Mouse (Mus musculus) mouse embryonic stem cell (cell line): ENCODE results near the gene Khsrp.

ENCODE experiments used
- in situ Hi-C, 2 experiments: fragments of 300-500 bp; cut with MboI; formaldehyde crosslinking; loops; 1 replicate in 1 of 2; 3 replicates in 1 of 2; pipeline ENCODE4 v1.14.3; 2019 to 2020; ENCODE audit warnings: low sequenced_read_pairs in 2 of 2, low pct_unique_long_range_greater_than_20kb in 1 of 2, mixed read lengths in 1 of 2; ENCODE audit not compliant: unreplicated experiment in 1 of 2

Khsrp gene

DNA sequence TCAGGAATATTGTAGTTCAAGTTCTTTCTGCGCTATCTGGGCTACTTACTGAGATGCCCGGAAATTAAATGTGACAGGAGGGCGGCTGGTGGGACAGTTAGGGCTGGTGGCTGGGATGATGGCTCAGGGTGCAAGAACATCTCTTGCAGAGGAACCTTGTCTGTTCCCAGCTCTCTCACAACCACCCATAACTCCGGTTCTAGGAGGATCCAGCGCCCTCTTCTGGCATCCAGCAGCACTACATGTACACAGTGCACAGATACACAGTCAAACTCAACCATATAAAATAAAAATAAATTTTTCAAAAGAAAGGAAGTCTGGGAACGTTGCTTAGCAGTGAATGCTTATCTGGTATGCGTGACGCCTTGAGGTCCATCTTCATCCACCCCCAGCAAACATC lies 7.7 kb upstream of the Khsrp start:
- in situ Hi-C loops, result no loop called here

DNA sequence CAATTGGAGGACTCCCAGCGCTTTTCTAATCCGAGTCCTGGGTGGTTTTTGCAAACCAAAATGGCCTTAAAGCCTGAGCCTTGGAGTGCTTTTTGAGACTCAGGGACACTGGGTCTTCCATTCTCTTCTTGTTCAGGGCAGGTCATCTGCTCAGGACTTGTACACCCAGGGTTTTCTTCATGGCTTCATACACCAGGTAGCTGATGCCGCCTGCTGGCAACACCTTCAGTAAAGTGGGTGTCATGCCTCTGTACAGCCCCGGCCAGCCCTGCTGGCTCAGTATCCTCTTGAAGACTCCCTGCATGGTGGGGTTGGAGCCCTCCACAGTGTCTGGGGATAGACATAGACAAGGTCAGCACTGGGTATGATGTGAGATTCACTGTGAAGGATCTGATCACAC lies 1.5 kb upstream of the Khsrp start:
- in situ Hi-C loops, result no loop called here

DNA sequence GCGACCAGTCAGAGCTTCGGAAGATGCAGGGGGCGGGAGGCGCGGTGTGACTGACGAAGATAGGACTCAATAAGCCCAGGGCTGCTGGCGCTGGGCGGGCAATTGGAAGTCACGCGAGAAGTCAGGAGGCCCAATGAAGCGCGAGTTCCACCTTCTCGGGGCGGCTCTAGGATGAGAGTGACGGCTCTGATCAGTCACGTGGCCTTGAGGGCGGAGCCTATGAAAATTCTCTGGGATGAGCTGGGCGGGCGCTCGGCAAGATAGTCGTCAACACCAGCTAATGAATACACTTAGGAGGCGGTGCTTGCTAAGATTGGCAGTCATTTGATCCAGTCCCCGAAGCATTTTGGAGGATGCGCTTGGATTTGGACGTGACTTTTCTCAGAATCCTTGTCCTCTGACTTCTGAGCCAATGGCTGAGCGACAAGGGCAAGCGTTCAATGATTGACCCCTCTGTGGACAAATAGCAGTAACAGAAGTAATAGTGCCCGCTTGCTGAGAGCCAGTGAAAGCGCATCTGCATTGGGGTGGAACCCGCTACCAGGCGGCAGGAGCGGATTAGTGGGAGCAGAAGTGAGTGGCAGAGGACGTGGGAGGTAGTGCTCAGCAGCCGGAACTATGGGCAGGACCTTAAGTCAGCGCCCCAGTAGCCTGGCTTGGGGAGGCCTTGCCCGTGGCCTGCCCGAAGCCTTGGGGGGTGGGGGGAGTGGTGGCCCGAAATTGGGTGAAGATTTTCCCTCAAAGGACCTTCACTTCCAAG lies 519 bp upstream of the Khsrp start:
- in situ Hi-C loops, result no loop called here

DNA sequence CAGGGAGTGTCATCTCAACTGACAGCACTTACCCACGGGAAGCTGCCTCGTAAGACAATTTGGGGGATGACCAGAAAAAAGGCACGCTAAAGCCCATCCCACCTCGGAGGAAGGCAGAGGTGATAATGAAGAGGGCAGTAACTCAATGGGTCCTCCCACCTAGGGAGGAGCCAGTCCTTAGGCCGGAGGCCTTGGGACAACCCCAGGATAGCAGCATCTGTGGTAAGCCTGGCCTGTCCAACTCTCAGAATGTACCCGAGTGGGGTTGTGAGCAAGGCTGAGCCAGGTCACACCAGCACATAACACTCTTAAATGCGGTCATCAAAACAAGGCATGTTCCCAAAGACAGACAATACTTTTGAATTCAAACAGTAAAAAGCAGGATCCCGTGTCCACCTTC lies 1.6 kb downstream of the Khsrp start:
- in situ Hi-C loops, result no loop called here

DNA sequence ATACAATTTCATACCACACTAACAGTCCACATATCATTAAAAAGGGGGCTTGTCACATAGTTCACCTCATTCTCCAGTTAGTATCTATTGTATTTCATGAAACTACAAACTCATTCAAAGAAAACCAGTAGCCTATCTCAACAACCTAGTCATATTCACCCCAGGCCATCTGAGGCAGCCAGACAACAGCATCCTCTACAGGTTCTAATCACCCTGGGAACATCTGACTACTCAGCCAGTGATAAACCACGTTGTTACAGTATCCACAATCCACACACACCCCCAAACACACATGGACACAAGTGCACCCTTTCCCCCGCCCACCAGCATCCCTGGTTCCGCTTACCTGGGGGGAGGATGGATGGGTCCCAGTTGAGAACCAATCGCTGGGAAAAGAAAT lies 3.9 kb downstream of the Khsrp start:
- in situ Hi-C loops, result no loop called here

DNA sequence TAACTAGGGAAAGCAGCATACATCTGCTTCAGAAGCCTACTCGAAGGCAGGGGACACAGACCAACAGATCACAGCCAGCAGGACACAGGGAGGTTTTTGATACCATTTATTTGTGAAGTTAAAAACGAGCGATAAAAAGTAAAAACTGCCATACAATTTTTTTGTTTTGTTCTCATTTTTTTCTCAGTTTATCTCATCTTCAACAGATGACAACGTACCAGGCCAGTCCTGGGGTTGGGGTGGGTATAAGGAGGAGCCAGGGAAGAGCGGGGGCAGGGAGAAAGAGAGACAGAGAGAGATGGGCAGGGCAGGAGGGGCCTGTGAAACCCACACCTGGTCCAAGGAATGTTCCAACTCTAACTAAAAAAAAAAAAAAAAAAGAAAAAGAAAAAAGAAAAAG lies 10.4 kb downstream of the Khsrp start:
- in situ Hi-C loops, result no loop called here

DNA sequence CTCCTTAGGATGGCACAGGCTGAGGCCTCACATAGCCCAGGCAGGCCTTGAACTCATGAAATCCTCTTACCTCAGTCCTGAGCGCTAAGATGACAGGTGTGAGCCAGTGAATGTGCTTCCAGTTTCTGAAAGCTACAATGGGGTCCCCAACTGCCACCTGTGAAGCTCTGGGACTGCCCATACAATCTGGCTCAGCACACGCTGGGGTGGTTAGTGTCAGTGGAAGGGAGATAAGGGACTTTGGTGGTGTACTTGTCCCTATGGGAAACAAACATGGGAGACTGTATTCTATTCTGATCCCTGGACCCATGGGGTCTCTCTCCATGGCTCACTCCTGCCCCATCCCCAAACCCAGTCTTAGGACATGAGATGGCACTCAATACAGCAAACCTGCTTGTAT lies 11.6 kb downstream of the Khsrp start:
- in situ Hi-C loops, result no loop called here

DNA sequence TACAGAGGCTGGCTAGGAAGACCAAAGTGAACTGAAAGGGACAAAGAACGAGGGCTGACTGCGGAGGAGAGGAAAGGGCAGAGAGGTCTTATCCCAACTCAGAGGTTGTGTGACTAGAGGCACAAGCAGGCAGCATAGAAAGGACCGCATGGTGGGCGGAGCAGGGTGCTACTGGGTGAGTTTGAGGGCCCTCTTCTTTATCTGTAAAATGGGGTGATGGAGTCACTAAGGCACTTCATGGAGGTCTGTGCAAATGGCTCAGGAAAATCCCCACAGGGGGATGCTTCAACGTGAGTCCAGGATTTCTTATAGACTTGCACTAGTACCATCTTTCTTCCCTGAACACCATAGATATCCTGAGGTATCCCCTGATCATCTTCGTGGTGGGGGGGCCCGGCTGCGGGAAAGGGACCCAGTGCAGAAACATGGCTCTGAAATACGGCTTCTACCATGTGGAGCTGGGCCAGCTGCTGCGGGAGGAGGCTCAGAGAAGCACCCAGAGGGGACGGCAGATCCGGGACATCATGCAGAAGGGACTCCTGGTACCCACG lies 19.0 kb downstream of the Khsrp start:
- in situ Hi-C loops, result no loop called here

DNA sequence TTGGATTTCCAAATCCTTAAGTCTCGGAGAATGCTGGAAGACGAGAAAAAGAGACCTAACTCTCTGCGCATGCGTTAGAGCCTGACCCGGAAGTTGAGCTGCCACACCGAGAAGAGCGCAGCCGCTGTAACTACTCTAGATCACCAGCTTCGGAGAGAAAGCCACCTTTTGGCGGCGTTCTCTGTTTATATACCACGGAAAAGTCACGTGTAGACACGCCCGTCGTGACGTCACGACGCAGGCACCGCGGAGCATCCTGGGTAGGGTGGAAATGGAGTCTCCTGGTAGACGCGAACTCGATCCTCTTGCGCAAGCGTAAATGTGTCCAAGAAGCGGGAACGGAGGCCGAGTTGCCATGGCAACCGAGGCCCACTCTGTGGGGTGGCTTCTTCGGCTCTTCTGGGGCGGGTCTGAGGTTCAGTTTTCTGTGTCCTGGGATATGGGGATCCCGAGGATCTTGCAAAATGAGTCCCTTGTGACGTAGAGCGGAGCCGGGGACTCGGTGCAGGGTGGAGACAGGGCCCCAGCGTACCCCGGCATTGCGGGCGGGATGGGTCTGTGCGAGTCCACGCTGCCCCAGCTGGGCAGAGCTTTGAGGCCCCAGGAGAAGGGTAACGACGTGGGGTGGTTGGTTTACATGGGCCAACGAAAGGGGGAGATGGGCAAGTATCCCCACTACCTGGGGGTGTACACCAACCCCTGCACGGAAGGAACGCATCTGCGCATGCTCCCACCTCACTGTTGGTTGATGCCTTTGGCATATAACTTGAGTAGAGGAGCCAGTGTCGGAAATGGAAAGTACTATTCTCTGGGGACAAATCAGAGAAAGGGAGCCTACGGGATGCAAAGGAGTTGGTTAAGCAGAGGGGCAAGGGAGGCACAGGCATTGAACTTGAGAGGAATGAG lies 19.8 kb downstream of the Khsrp start, which contains the start of the genes Gtf2f1 and Gm17949:
Gtf2f1 (minus strand) TSS at position 53 of the 906 bp plus-strand sequence.
Gm17949 (plus strand) TSS at position 234 of the 906 bp plus-strand sequence.
- in situ Hi-C loops, result no loop called here

DNA sequence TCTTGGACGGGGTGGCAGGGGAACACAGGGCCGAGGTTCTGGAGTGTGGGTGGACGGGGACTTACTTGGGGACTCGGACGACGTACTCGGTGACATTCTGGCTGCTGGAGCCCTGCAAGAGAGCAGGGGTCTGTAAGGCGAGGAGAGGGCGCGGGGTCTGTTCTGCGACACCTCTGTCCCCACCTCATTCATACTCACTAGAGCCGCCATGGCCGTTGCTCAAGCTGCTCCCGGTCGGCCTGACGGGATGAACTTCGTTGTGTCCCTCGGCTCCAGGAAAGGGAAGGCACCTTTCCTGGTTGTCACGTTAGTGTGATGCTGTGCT lies 20.4 kb downstream of the Khsrp start:
- in situ Hi-C loops, result no loop called here

DNA sequence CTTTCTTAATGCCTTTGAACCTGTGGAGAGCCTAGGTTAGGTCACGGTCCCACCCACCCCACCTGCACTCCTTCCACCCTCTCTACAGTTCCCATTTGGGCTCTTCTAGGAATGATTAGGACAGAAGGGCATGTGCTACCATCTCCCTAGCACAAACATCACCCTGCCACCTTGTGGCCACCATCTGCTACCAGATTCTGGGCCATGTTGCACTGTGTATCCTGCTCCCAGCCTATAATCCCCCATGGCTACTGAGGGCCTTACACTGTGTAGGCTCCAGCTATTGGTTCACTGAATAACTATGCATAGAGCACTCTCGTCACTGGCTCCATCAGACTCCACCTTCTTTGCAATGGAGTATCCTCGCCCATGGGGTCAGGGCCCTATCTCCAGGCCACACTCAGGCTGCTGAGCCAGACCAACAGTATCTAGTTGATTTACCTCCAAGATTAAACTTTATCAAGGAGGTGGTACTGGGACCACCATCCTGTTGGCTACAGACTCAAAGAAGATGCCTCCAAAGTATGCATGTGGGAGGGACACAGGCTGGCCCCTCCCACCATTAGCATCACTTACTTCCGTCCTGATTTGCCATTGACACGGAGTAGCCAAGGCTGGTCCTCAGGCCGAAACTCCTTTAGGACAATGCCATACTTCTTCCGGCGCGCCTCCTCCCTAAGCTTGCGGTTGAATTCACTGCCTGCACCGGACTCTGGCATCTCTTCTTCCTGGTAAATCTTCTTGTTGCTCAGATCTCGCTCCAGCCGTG lies 24.0 kb downstream of the Khsrp start:
- in situ Hi-C loops, result no loop called here

DNA sequence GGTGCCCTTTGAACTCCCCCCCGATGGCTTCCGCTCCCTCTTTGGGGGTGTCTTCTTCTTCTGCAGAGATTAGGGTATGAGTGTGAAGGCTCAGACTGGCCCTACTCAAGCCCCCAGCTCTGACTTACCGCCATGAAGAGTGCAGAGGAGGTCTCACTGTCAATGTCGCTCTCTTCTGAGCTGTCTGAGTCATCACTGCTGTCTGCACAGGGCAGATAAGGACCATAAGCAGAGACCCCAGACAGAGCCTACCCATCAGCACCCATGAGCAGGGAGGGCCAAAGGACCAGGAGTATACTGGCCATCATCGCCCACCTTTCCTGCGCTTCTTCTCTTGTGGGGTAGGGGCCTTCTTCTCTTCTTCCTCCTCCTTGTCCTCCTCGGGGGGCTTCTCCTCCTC lies 27.3 kb downstream of the Khsrp start:
- in situ Hi-C loops, result no loop called here

DNA sequence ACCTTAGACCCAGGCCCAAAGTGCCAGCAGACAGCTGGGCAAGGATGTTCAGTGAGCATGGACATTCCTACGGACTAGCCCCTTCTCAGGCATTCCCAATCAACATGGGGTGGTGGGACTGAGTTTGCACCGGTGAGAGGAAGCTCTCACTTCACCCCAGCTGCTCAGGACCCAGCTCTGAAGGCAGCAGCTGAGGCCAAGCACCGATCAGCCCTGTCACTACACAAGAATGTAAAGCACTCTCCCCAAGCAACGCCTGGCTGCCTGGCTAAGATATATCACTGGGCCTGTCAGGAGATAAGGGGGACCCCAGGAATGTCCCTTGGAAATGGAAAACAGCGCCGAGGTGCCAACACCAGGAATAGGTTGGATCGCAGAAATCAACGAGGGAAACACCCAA lies 30.1 kb downstream of the Khsrp start:
- in situ Hi-C loops, result no loop called here

DNA sequence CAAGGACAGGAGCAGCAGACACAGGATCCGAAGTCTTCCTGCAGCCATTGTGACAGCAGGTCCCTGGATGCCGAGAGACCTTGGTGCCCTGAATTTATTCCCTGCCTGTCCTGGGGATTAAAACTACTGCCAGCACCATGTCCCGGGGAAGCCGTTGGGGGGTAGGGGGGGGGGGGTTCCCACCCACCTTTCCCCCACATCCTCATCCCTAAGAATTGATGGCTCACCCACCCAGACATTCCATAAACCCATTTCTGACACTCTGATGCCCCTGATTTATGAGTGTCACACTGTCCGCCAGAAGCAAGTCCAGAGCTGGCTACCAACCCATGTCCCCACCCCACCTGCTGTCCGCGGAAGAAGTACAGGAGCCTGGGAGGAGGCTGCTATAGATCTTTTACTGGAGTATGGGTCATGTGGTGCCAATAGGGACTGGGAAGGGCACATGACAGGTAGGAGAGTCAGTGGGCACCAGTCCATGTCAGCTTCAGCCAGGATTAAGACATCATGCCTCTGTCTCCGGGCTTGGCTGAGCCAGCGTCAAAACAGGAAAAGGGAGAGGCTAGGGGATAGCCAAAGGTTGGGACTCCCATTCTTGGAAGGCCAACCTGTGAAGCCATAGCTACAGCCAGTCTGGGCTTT lies 31.2 kb downstream of the Khsrp start, which contains the start of gene Pspn:
Pspn (minus strand) TSS at position 51 of the 642 bp plus-strand sequence.
- in situ Hi-C loops, result no loop called here

DNA sequence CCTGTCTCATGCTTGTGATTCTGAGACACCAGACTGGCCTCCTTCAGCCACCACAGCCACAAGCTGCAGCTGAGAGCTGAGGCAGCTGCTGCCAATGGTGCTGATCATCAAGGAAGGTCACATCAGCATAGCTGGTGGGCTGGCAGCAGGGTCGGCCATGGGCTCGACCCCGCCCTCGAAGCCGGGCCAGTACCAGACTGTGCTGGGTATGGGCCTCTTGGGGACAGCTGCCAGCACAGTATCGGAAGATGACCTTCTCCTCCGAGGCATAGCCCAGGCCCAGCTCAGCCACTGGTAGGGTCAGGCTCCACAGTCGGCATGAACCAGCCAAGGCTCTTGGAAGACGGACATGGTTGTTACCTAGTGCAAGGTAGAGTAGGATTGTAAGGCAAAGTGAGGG lies 31.9 kb downstream of the Khsrp start:
- in situ Hi-C loops, result no loop called here

DNA sequence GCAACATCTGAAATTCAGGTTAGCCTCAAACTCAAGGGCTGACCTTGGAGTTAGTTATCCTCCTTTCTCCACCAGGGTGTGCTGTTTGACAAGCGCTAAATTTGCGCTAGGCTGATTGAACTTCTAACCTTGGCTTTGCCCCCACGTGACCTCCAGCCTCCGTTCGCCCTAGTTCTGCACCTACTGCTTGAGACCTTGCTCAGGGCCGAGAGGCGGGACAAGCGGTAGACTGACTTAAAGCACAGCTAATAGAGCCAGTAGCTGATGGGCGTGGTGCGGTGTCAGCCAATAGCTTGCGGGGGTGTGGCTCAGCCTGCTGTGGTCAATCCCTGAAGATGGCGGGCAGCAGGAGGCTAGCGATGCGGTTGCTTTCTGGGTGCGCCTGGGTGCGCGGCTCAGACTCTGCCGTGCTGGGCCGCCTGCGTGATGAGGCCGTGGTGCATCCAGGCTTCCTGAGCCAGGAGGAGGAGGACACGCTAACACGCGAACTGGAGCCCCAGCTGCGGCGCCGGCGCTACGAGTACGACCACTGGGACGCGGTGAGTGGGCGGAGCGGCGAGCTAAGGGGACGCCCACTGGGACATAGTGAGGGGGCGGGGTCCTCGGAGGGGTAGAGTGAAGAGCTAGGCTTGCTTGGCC lies 34.2 kb downstream of the Khsrp start, which contains the start of gene Alkbh7:
Alkbh7 (plus strand) TSS at position 311 of the 639 bp plus-strand sequence.
- in situ Hi-C loops, result no loop called here

DNA sequence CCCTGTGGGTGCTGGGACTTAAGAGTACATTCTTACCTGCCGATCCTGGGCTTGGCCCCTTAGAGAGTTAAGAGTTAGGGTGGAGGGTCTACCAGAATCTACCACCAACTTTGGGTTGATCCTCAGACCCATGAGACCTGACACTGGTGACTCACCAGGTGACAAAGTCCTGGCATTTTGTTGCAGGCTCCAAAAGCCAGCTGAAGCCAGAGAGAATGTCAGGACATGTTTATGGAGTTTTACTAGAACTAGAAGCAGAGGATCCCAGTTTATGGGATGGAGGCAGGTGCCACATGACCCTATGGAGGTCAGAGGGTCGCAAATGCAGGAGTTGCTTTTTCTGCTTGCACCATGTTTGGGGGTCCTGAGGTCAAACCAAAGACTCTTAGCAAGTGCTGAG lies 34.8 kb downstream of the Khsrp start:
- in situ Hi-C loops, result no loop called here

DNA sequence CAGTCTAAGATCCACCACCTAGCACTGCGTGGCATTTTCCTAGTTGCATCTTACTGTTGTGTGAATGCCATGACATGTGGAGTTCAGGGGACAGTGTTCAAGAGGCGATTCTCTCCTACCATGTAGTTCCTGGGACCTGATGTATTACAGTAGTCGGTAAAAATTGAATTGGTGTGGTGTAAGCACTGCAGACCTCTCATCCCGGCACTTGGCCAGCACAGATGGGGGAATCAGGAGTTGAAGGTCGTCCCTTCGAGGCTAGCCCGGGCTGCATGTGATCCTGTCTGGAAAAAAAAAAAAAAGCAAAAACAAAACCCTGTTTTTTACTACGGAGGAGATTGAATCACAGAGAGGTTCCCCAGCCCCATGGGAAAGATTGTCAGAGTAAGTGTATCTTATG lies 36.3 kb downstream of the Khsrp start:
- in situ Hi-C loops, result no loop called here
